Mouse (Mus musculus) T-helper 17 cell (primary cell): ENCODE results near the gene B3gnt5.

Experiments
- in situ Hi-C, 2 experiments: fragments of 300-600 bp; cut with MboI, MseI; formaldehyde crosslinking; loops; 1 replicate in 1 of 2; 2 replicates in 1 of 2; pipeline ENCODE4 v1.15.1; 2025; ENCODE audit warnings: high pct_unique_total_duplicates in 2 of 2

The B3gnt5 gene

GRCm38 (mm10) chr16:19760074-19760473, at the start of gene B3gnt5:
TSS of gene B3gnt5 (plus strand) at chr16:19760208.
- in situ Hi-C loops, result no loop called here

DNA sequence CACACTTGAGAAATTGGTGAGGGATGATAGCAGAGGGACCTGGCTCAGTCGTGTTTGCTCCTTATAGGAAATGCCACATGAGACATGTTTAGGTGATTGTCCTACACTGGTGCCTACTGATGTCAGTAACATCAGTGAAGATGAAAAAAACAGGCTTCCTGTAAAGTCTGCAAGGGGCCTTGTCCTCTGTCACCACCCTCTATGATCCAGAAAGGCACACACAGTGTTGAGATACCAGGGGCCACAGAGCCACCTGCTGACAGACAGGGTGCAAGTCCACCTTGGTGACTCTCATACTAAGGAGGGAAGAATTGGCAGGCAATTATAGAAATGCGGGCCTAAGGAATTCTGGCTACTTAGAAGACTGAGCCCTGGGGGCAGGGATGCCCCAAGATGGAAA, 39.0 kb upstream of the B3gnt5 start:
- in situ Hi-C loops, result loop anchor here (5.0 to 10.0 kb wide), 4 partner anchors 126 to 464 kb away; no protein-coding TSS in a partner anchor

GRCm38 (mm10) chr16:19724139-19724538, 35.9 kb upstream of the B3gnt5 start:
- in situ Hi-C loops, result loop anchor here (5.0 to 10.0 kb wide), 4 partner anchors 123 to 461 kb away; no protein-coding TSS in a partner anchor

DNA sequence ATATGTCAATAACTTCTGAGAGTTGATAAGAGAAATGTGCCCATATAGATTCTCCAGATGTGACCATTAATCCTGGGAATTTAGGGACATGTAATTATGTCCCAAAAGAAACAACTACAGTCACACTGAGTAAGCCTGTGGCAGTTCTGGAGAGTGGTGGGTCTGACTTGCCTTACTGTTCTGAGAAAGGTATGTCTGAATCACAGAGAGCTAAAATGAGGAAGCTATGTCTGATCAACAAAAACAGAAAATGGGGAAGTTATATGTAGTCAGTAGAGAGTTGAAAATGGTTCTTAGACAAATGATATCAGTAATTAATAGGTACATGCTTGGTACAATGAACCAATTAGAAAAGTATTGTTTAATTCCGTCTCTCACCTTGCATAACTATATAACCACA, 27.1 kb upstream of the B3gnt5 start:
- in situ Hi-C loops, result no loop called here

DNA sequence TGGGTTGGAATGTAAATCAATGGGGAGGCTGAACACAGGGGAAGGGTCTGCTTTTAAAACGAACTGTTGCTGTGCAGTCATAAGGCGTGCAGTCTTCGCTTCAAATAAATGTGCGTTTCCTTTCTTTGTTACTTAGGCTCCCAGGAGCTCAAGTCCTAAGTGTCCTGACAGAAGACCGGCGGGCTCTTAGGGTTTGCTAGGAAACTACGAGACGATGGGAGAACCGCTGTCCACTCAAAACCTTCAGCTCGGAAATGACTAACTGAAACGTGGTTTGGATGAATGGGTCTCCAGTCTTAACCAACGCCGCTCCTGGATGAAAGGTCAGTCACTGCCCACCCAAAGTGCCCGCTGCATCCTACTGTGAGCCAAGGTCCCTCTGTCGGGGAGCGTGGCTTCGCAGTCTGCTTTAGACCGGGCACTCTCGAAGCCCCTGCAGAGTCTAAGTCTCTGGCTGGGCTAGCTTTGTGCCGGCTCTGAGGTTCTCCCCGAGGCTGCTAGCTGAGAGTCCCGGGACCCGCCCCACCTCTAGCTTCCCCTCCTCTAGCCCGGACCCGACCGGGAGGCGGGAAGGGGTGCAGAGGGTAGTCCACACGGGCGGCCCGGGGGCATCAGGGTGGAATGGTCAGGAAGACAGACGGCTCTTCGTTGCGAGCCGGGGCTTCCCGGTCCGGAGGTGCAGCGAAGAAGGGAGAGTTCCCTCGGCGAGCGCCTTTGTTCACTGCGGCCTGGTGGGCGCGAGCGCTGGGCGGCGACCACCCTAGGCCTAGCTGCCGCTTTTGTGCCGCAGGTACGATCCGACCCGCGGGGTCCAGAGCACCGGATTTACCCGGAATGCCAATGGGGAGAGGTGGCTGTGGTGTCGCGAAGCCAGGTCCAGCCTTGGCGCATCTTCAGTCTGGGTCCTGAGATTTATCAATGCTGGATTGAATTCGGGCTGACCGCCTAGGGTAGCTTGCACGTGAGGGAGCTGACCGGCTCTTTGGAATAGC, 793 bp downstream of the B3gnt5 start:
- in situ Hi-C loops, result no loop called here

DNA sequence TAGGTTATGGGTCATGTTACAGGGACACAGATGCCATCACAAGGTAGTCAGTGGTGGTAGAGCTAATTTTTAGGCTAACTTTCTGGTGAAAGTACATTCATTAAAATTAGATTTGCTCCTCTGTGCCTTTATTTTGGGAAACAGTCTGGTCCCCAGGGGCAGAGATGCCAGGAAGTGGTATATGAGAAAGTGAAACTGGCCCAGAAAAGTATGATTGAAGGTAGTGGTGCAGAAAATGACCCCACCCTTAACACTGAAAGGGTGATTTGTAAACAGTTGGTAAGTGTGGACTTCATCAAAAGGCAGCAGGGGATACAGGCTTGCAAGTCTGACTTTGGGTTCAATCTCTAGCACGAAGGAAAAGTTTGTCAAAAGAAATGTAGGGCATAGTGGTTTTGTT, 1.7 kb downstream of the B3gnt5 start:
- in situ Hi-C loops, result no loop called here

- in situ Hi-C loops, result no loop called here
Observed at GRCm38 (mm10) chr16:19766107-19766506, 6.1 kb downstream of the B3gnt5 start.

DNA sequence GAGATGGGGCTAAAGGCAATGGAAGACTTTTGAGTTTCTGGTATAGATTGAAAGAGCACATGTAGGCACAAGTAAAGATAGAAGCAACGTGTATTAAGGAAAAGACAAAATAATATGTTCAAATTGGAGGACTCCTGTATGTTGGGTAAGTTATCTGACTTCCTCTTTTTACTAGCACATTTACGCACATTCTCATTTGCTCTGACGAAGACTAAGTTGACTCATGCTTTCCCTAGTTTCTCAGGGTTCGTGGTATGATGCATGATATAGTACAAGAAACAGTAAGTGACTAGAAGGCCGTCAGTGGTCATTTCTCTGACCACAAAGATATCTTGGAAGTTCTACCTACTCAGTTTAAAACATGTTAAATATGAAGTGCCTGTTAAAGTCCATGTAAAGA, 8.0 kb downstream of the B3gnt5 start:
- in situ Hi-C loops, result no loop called here

DNA sequence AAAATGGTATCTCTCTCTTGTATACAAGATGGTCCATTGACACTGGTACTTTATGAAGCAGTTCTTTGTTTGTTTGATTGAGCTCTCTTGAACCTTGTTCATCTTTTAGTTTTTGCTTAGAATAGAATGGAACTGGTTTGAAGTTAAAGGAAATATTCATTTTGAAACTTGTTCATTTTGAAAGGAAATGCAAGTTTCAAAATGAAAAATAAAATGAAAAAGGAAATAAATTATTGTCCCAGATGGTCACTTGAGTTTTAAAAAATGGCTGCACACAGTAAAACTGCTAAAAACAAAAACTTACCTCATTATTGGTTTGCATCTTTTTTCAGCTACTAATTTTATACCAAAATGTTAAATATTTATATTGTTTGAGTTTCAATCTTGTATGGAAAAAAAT, 12.0 kb downstream of the B3gnt5 start:
- in situ Hi-C loops, result no loop called here

- in situ Hi-C loops, result loop anchor here in 1 of 2 experiments (10.0 kb wide), 2 partner anchors 48 to 402 kb away; no protein-coding TSS in a partner anchor
Observed at GRCm38 (mm10) chr16:19786386-19787090, 26.5 kb downstream of the B3gnt5 start.

- in situ Hi-C loops, result loop anchor here in 1 of 2 experiments (10.0 kb wide), 2 partner anchors 45 to 405 kb away; no protein-coding TSS in a partner anchor
Observed at GRCm38 (mm10) chr16:19789914-19790313, 29.9 kb downstream of the B3gnt5 start.

GRCm38 (mm10) chr16:19818801-19819200, 58.8 kb downstream of the B3gnt5 start:
- in situ Hi-C loops, result no loop called here
